Mouse (Mus musculus) embryonic fibroblast, embryonic 13.5 days (primary cell): ENCODE measurements around the gene I830077J02Rik. TPM values are rescaled to one million over a fixed set of nuclear protein-coding genes. Genes with fewer than 3 reads are reported as not detected.

Experiments used
- H3K27ac ChIP-seq: 2 replicates; pipeline ENCODE4 v1.5.1; 2012; ENCODE audit warnings: low read length, control low read depth, inconsistent platforms; ENCODE audit not compliant: insufficient read depth
- H3K4me1 ChIP-seq: 2 replicates; pipeline ENCODE4 v1.6.1; 2011; ENCODE audit warnings: low read length; ENCODE audit not compliant: control insufficient read depth, insufficient read depth
- H3K4me3 ChIP-seq: 2 replicates; pipeline ENCODE4 v1.5.1; 2011; ENCODE audit warnings: mild to moderate bottlenecking, control low read depth, low read length; ENCODE audit not compliant: insufficient read depth
- CTCF ChIP-seq: IDR thresholded peaks from 2 replicates; pipeline ENCODE4 v1.5.1; 2011; ENCODE audit warnings: mild to moderate bottlenecking, control low read depth, low read length, moderate library complexity, borderline replicate concordance; ENCODE audit not compliant: insufficient read depth
- POLR2A ChIP-seq: IDR thresholded peaks from 2 replicates; pipeline ENCODE4 v1.6.1; 2011; ENCODE audit warnings: low read depth, mild to moderate bottlenecking, control low read depth, low read length, moderate library complexity
- polyA plus RNA-seq: library from polyadenylated mRNA; stranded (reverse); fragments of >200 nt; gene quantifications from 2 replicates; pipeline ENCODE4 v1.2.4, GENCODE M21; 2011; ENCODE audit warnings: low read depth; ENCODE audit not compliant: missing spikeins, insufficient read length

The I830077J02Rik gene
- polyA plus RNA-seq, 1 experiment, result not detected

- H3K27ac ChIP-seq, result no peak overlapping the region
- TF ChIP-seq CTCF, result no peak
- TF ChIP-seq POLR2A, result no peak
- H3K4me1 ChIP-seq, result no peaks in the 10 kb centered on the region
- H3K4me3 ChIP-seq, result no peak overlapping the region
These were observed 52.0 kb downstream of the I830077J02Rik start for GRCm38 (mm10) chr3:105880419-105880818.

- Histone ChIP-seq H3K4me3 (no peak overlapping the region), H3K27ac (no peak overlapping the region), H3K4me1 (no peaks in the 10 kb centered on the region)
- no peak for TF ChIP-seq POLR2A
- no peak for TF ChIP-seq CTCF
These were observed 53.7 kb downstream of the I830077J02Rik start for GRCm38 (mm10) chr3:105878751-105879150.

DNA sequence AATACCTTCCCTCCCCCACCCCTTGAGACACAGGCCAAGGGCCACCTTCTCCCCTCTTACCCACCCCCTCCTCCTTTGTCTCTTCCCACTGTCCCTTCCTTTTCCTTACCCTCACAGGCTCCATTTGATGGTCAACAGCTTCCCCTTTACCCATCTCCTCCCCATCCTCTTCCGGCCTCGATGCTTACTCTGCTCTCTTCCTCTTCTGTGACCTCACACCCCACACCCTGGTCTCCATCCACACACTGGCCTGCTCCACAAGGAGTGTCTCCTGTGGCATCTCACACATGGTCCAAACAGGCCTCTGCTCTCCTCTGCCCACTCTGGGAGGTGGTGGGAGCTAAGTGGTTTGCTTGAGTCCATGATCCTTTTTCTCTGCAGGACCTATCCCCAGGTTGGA lies 54.5 kb downstream of the I830077J02Rik start:
- Histone ChIP-seq H3K4me3 (no peak overlapping the region), H3K4me1 (no peaks in the 10 kb centered on the region), H3K27ac (no peak overlapping the region)
- TF ChIP-seq POLR2A (no peak), CTCF (no peak)

- Histone ChIP-seq H3K27ac (no peak overlapping the region), H3K4me3 (no peak overlapping the region), H3K4me1 (peaks cover 1% of the 10 kb centered on the region; the same call in 1 of the 2 replicates)
- TF ChIP-seq CTCF, result no peak
- TF ChIP-seq POLR2A, result no peak
These were observed 55.1 kb downstream of the I830077J02Rik start for GRCm38 (mm10) chr3:105877252-105877803.

DNA sequence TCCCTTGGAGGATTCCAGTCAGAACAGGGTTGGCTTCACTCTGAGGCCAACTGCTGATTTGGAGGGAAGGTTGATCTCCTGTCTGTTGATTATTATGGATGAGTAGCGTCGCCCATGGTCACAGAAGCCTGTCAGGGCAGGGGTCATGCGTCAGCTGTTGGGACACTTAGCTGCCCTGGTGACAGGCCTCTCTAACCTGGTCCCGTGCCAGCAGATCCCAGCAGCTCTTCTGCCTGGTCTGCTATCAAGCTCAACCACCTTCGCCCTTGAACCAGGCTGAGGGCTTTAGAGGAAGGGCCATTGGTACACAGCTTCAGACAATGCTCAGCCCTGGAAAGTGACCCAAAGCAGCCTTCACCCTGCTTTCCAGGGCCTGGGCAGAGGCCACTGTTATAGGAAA lies 56.4 kb downstream of the I830077J02Rik start:
- H3K4me1 ChIP-seq, result peaks cover 3% of the 10 kb centered on the region; the same call in 1 of the 2 replicates
- no peak overlapping the region for H3K27ac ChIP-seq
- no peak overlapping the region for H3K4me3 ChIP-seq
- no peak for TF ChIP-seq CTCF
- TF ChIP-seq POLR2A, result no peak

Other genes starting within 250 kb of the I830077J02Rik start
- gene Ddx20, start 245.1 kb downstream of the I830077J02Rik start, polyA plus RNA-seq, result 15.6 and 19.6 TPM in 2 replicates
- gene Inka2, start 228.1 kb downstream of the I830077J02Rik start, polyA plus RNA-seq, result 11.2 and 14.5 TPM in 2 replicates
- 132 and 150 TPM in 2 replicates for gene Rap1a, start 131.3 kb downstream of the I830077J02Rik start, polyA plus RNA-seq
- not detected in 2 replicates for gene Adora3, start 61.8 kb downstream of the I830077J02Rik start, polyA plus RNA-seq
- gene Tmigd3, start 61.8 kb downstream of the I830077J02Rik start, polyA plus RNA-seq, result not detected in 2 replicates
- 60.4 and 63.9 TPM in 2 replicates for gene Wdr77, start 26.7 kb upstream of the I830077J02Rik start, polyA plus RNA-seq
- gene Atp5f1, start 27.4 kb upstream of the I830077J02Rik start, polyA plus RNA-seq, result 415 and 483 TPM in 2 replicates
- gene Ovgp1, start 41.0 kb upstream of the I830077J02Rik start, polyA plus RNA-seq, result 0.76 and 1.8 TPM in 2 replicates
- gene Pifo, start 82.0 kb upstream of the I830077J02Rik start, polyA plus RNA-seq, result not detected in 2 replicates
- gene Chil5, start 100.2 kb upstream of the I830077J02Rik start, polyA plus RNA-seq, result not detected in 2 replicates
- gene Chia1, start 180.6 kb upstream of the I830077J02Rik start, polyA plus RNA-seq, result not detected in 2 replicates
- not detected in 2 replicates for gene Chil3, start 234.9 kb upstream of the I830077J02Rik start, polyA plus RNA-seq